Mouse (Mus musculus) cortical plate, adult 2 months (tissue): ENCODE measurements around the gene Surf1. TPM values are rescaled to one million over a fixed set of nuclear protein-coding genes. Genes with fewer than 3 reads are reported as not detected.
A peak's percentile ranks its signal among the peaks of the same experiment; 100 is the strongest.
"Not testable (repeated sequence)": the region's sequence is repeated elsewhere in the genome, so short reads cannot be mapped to it uniquely, and the experiment has no call there.

Experiments
- H3K27ac ChIP-seq: fragments of 200-500 bp; 2 replicates; pipeline ENCODE4 v1.5.1; 2012; ENCODE audit warnings: low read length, control low read depth, inconsistent platforms; ENCODE audit not compliant: insufficient read depth
- H3K4me1 ChIP-seq: fragments of 200-500 bp; 2 replicates; pipeline ENCODE4 v1.6.1; 2011; ENCODE audit warnings: low read length; ENCODE audit not compliant: control insufficient read depth, insufficient read depth
- H3K4me3 ChIP-seq: fragments of 200-500 bp; 2 replicates; pipeline ENCODE4 v1.5.1; 2011; ENCODE audit warnings: mild to moderate bottlenecking, low read length, control low read depth; ENCODE audit not compliant: insufficient read depth
- CTCF ChIP-seq: fragments of 200-500 bp; IDR thresholded peaks from 2 replicates; pipeline ENCODE4 v1.5.1; 2011; ENCODE audit warnings: mild to moderate bottlenecking, control low read depth, low read length; ENCODE audit not compliant: insufficient read depth; ENCODE audit errors: extremely low read depth
- POLR2A ChIP-seq: fragments of 200-500 bp; IDR thresholded peaks from 2 replicates; pipeline ENCODE4 v1.6.1; 2011; ENCODE audit warnings: mild to moderate bottlenecking, low read length, control low read depth; ENCODE audit not compliant: insufficient read depth; ENCODE audit errors: extremely low read depth
- polyA plus RNA-seq: library from polyadenylated mRNA; depleted of rRNA; stranded (reverse); fragments of >200 nt; gene quantifications from 2 replicates; pipeline ENCODE4 v1.2.3, GENCODE M21; 2012; rRNA removed

Surf1 gene
- polyA plus RNA-seq, 1 experiment, result 136 TPM

DNA sequence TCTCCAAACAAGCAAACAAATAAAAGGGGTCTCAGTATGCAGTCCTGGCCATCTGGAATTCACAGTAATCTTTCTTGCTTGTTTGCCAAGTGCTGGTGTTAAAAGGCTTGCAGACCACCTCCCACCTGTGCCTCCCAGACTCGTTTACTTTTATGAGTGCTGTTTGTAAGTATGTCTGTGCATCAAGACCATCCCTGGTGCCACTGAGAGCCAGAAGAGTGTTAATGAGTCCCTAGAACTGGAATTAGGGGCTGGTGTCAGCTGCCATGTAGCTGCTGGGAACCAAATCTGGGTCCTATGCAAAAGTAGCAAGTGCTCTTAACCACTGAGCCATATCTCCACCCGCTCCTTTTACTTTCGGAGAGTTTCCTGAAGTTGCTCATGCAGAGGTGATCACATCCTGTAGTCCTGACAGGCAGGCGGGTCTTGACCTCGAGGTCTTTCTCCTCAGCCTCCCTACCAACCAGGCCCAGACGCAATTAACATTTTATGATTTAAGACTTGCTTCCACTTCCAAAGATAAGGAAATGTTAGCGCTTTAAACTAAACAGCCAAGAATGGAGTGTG is 14.4 kb downstream of the Surf1 start:
- Histone ChIP-seq H3K27ac (no peak overlapping the region), H3K4me1 (peaks cover 7% of the 10 kb centered on the region), H3K4me3 (peak overlapping the region; percentile 83)
- TF ChIP-seq CTCF (no peak), POLR2A (no peak)

DNA sequence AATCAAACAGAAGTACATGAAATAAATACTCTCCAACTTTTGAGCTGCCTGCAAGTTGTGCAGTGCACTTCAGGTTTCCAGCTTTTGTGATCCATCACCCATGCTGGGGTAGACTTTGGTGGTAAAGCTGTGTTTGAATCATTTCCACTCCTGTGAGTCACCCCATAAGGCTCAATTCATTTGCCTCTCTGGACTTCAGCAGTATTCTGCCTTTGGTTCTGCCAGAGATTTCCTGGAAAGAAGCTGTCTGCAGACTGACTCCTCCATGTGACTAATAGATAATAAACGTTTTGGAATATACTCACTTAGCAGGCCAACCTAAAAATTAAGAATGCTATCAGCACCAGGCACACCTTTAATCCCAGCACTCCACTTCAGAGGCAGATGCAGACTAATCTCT is 15.6 kb downstream of the Surf1 start:
- no peak overlapping the region for H3K4me3 ChIP-seq
- no peak for TF ChIP-seq CTCF
- no peak for TF ChIP-seq POLR2A
- peaks cover 7% of the 10 kb centered on the region for H3K4me1 ChIP-seq
- no peak overlapping the region for H3K27ac ChIP-seq

DNA sequence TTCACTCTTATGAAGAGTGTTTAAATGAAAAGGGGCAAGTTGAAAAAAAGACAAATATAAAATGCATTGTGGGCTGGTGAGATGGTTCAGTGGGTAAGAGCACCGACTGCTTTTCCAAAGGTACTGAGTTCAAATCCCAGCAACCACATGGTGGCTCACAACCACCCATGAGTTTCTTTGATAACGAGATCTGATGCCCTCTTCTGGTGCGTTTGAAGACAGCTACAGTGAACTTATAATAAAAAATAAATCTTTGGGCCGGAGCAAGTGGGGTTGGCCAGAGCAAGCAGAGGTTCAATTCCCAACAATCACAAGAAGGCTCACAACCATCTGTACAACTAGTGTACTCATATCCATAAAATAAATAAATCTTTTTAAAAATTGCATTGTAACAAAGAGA is 20.4 kb downstream of the Surf1 start:
- no peaks in the 10 kb centered on the region for H3K4me1 ChIP-seq
- no peak overlapping the region for H3K27ac ChIP-seq
- TF ChIP-seq CTCF (0 out of 2 replicates have a peak, but pooled peaks have one; percentile 0), POLR2A (no peak)
- H3K4me3 ChIP-seq, result no peak overlapping the region

DNA sequence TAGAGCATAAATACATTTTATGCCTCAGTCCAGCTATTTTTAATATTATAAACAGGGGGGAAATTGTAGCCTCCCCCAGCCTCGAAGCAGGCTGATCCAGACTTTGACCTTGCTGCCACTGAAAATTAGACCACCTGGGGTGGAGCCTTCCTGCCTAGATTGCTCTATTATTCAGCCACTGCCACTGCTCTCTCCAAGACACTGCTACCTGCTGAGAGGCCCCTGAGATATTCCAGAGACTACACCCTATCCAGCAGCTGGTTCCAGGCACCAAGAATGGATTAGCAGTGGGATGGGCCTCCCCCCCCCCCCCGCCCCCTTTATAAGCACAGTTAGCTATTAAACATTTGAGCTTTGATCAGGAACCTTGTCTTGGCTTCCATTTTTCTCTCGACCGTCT is 30.2 kb downstream of the Surf1 start:
- not testable (repeated sequence) for H3K4me1 ChIP-seq, H3K27ac ChIP-seq, H3K4me3 ChIP-seq

DNA sequence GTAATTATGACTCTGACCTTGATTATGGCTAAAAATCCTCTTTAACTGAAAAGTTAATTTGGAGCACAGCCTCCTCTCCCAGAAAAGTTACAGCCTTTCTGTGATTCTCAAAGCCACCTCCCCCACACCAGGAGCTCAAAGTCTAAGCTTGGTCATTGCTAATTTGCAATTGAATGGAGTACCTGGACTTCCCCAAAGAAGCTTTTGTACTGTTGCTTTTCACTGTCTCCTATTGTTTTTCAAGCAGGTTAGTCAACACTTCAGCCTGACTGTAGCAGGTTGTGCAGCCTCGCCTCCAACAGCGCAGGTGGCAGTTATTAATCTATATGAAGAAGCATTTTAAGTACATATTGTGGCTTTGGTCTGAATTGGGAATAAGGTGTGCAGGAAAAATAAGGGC is 30.8 kb downstream of the Surf1 start:
- H3K4me1 ChIP-seq, H3K4me3 ChIP-seq, H3K27ac ChIP-seq: not testable (repeated sequence)

DNA sequence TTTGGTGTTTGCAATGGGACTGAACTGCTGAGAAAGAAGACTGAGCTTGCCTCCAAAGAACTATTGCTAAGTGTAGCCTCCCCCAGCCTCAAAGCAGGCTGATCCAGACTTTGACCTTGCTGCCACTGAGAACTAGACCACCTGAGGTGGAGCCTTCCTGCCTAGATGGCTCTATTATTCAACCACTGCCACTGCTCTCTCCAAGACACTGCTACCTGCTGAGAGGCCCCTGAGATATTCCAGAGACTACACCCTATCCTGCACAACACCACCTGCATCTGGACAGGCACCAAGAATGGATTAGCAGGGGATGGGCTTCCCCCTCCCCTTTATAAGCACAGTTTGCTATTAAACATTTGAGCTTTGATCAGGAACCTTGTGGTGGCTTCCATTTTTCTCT is 37.8 kb downstream of the Surf1 start:
- Histone ChIP-seq H3K27ac (no peak overlapping the region), H3K4me3 (no peak overlapping the region), H3K4me1 (no peaks in the 10 kb centered on the region)
- TF ChIP-seq CTCF (no peak), POLR2A (no peak)

DNA sequence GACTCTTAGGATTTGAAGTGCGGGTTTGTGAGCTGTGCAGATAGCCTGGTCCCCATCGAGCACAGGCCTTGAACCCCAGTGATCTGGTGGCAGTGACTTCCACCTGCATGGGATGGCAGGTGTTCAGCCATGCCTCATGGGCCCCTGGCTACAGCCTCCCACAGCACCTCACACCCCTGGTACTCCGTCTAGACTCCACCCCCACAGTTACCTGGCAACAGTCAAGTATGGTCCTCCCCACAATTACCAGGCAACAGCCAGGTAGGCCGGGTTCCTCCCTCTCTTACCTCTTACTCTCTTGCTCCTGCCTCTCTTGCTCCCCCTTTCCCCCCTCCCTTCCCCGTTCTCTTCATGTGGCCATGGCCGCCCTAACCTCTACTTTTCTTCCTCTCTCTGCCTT is 45.7 kb downstream of the Surf1 start:
- no peak for TF ChIP-seq POLR2A
- TF ChIP-seq CTCF, result no peak
- Histone ChIP-seq H3K27ac (no peak overlapping the region), H3K4me3 (no peak overlapping the region), H3K4me1 (no peaks in the 10 kb centered on the region)

DNA sequence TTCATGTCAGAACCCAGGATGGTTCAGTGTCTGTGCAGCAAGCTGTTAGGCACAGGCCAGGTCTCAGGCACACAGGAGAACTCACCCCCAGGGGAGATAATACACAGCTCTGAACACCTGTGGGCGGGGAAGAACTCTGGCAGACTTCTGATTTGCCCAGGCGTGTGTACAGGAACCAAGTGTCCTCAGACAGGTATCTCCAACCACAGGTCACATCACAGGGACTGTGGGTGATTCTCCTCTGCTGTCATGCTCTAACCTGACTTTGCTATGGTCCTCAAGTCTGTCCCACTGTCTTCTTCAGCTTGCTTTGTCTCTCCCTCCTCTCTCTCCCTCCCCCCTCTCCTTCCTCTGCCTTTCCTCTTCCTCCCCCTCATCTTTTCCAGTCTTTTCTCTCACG is 51.5 kb downstream of the Surf1 start, which contains the start of gene Abo:
TSS of gene Abo (minus strand) at position 101 of the 400 bp plus-strand sequence.
- TF ChIP-seq CTCF, result no peak
- no peak for TF ChIP-seq POLR2A
- H3K27ac ChIP-seq, result no peak within 1 kb of the TSS
- no peak within 1 kb of the TSS for H3K4me3 ChIP-seq
- H3K4me1 ChIP-seq, result no peaks in the 10 kb centered on the region

Other genes starting within 250 kb of the Surf1 start
- gene Lcn4, start 245.2 kb downstream of the Surf1 start, polyA plus RNA-seq, result not detected in 2 replicates
- not detected in 2 replicates for gene Abo, start 51.6 kb downstream of the Surf1 start, polyA plus RNA-seq
- gene Surf6, start 13.7 kb downstream of the Surf1 start, polyA plus RNA-seq, result 18.7 and 19.1 TPM in 2 replicates
- gene Med22, start 5.9 kb downstream of the Surf1 start, polyA plus RNA-seq, result 44.1 and 47.4 TPM in 2 replicates
- 642 and 671 TPM in 2 replicates for gene Rpl7a, start 5.8 kb downstream of the Surf1 start, polyA plus RNA-seq
- gene Surf2, start 163 bp downstream of the Surf1 start, polyA plus RNA-seq, result 56.9 and 59.0 TPM in 2 replicates
- 56.1 and 58.4 TPM in 2 replicates for gene Surf4, start 17.4 kb upstream of the Surf1 start, polyA plus RNA-seq
- 0.23 and 0.30 TPM in 2 replicates for gene Stkld1, start 17.5 kb upstream of the Surf1 start, polyA plus RNA-seq
- gene Rexo4, start 47.9 kb upstream of the Surf1 start, polyA plus RNA-seq, result 82.2 and 85.9 TPM in 2 replicates
- gene Adamts13, start 56.9 kb upstream of the Surf1 start, polyA plus RNA-seq, result 6.9 and 7.0 TPM in 2 replicates
- 63.7 and 64.1 TPM in 2 replicates for gene Cacfd1, start 93.4 kb upstream of the Surf1 start, polyA plus RNA-seq
- gene Slc2a6, start 111.5 kb upstream of the Surf1 start, polyA plus RNA-seq, result 43.2 and 46.6 TPM in 2 replicates
- gene Mymk, start 155.6 kb upstream of the Surf1 start, polyA plus RNA-seq, result 0.51 and 0.69 TPM in 2 replicates
- 32.0 and 36.7 TPM in 2 replicates for gene Adamtsl2, start 162.8 kb upstream of the Surf1 start, polyA plus RNA-seq
- 129 and 142 TPM in 2 replicates for gene Fam163b, start 226.0 kb upstream of the Surf1 start, polyA plus RNA-seq
- gene Dbh, start 248.7 kb upstream of the Surf1 start, polyA plus RNA-seq, result 0.23 and 0.31 TPM in 2 replicates